Mouse (Mus musculus) brain, embryonic 14.5 days (tissue): Measurements from ENCODE around the gene Hist2h2ab.

ENCODE experiments used
- CTCF ChIP-seq: fragments of 200-500 bp; IDR thresholded peaks from 2 replicates; pipeline ENCODE4 v1.5.1; 2012; ENCODE audit warnings: inconsistent platforms, mild to moderate bottlenecking, moderate library complexity, borderline replicate concordance; ENCODE audit not compliant: insufficient read depth, insufficient read length; ENCODE audit errors: extremely low read depth
- POLR2A ChIP-seq: fragments of 200-500 bp; IDR thresholded peaks from 2 replicates; pipeline ENCODE4 v1.6.1; 2012; ENCODE audit warnings: mild to moderate bottlenecking, inconsistent platforms, borderline replicate concordance; ENCODE audit not compliant: poor library complexity, insufficient read depth, insufficient read length, severe bottlenecking; ENCODE audit errors: extremely low read depth

- TF ChIP-seq CTCF (no peak), POLR2A (no peak)
Observed at GRCm38 (mm10) chr3:96237335-96237903, 17.8 kb downstream of the Hist2h2ab start.
